Mouse (Mus musculus) liver, postnatal 0 days (tissue): Measurements from ENCODE around the gene Stk11ip.

ENCODE experiments used
- CTCF ChIP-seq: sonication (generic); IDR thresholded peaks from 2 replicates; pipeline ENCODE4 v1.5.1; 2016; ENCODE audit warnings: antibody characterized with exemption, low read depth
- EP300 ChIP-seq: IDR thresholded peaks from 2 replicates; pipeline ENCODE4 v1.6.1; 2016; ENCODE audit warnings: antibody characterized with exemption, low read depth, mild to moderate bottlenecking

GRCm38 (mm10) chr1:75486561-75486960 is 34.8 kb upstream of the Stk11ip start:
- TF ChIP-seq CTCF (no peak), EP300 (no peak)
